4 mouse cellular contexts compared by ENCODE assay signal in the genomic region with DNA sequence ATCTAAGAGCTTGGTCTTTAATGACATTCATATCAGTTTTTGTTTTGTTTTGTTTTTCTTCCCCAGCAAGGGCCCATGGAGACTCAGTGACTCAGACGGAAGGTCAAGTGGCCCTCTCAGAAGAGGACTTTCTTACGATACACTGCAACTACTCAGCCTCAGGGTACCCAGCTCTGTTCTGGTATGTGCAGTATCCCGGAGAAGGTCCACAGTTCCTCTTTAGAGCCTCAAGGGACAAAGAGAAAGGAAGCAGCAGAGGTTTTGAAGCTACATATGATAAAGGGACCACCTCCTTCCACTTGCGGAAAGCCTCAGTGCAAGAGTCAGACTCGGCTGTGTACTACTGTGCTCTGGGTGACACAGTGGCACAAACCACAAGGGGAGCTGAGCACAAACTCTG.
ATAC-seq lines count a peak whose summit lies in the region.

No protein-coding gene starts in this region.

- peak; percentile 71 for ATAC-seq in common myeloid progenitor, adult 5-6 weeks (replicated peaks; ENCODE audit: low read depth, poor library complexity, severe bottlenecking)
- peak; percentile 66 for ATAC-seq in granulocyte monocyte progenitor cell, adult 5-6 weeks (replicated peaks; ENCODE audit: poor library complexity, severe bottlenecking)
- peak; percentile 25 for ATAC-seq in inflammation-experienced regulatory T-cells, adult 6 months
- ATAC-seq in megakaryocyte progenitor cell, adult 5-6 weeks (replicated peaks; ENCODE audit: poor library complexity): peak; percentile 58

Comparison
In these comparisons a context has a peak if more than half of its experiments do, and no peak if none do; other contexts are left out.
1. Peak in every context shown above with its lines: ATAC-seq.